Mouse (Mus musculus): ENCODE results near the gene Aifm3.

- no peak for TF ChIP-seq CTCF (IDR thresholded peaks at IDR 0.05; ENCODE audit: low read depth, low read length)
- no peak for TF ChIP-seq GATA1 (IDR thresholded peaks at IDR 0.05; ENCODE audit: borderline replicate concordance, low read length)
- TF ChIP-seq TAL1 (conservative IDR thresholded peaks at IDR 0.05; ENCODE audit: low read depth, low read length), result no peak
- TF ChIP-seq POLR2AphosphoS5 (IDR thresholded peaks at IDR 0.05; ENCODE audit: insufficient replicate concordance, low read depth, low read length), result no peak
- TF ChIP-seq GATA2 (IDR thresholded peaks at IDR 0.05; ENCODE audit: borderline replicate concordance, low read depth, low read length), result no peak
Observed at GRCm38 (mm10) chr16:17528276-17528675, 38.9 kb downstream of the Aifm3 start.

Data from G1E (cell line).